Mouse (Mus musculus): ENCODE data around the gene Tnxb. TPM values are rescaled to one million over a fixed set of nuclear protein-coding genes. Genes with fewer than 3 reads are reported as not detected.
A peak's percentile ranks its signal among the peaks of the same experiment; 100 is the strongest.

Gene Tnxb
- polyA plus RNA-seq, 1 experiment = 34.1 TPM

DNA sequence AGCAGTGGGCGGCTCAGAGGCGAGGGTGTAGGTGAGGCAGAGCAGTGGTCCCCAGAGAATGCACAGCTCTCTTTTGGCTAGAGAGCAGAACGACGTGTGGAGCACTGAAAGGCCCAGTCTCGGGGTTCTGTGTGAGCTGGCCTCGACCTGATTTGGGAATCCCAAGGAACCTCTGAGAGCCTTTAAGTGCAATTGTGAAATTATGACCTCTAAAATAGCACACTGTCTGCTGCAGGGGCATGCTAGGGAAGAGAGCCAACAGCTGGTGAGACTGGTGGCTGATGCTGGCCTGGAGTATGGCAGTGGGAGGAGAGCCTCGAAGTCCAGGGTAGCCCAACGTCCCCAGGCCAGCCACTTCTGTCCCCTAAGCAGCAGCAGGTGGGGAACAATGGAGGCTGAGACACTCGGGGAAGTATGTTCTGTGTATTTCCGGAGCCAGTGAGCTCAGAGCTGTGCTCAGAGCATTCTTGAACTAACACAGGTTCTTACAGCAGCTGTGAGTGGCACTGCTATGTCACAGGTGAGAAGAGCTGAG lies 13.4 kb downstream of the Tnxb start:
- TF ChIP-seq POLR2A (IDR thresholded peaks at IDR 0.05; ENCODE audit: low read depth, low read length) (no peak), CTCF (IDR thresholded peaks at IDR 0.05; ENCODE audit: extremely low read depth, insufficient read depth, insufficient read length, insufficient replicate concordance) (no peak)
- Histone ChIP-seq H3K27me3 (ENCODE audit: control insufficient read depth, insufficient read depth, low read length) (no peaks in the 10 kb centered on the region; the same call in 1 of the 2 replicates), H3K4me3 (ENCODE audit: extremely low read depth, insufficient read depth, insufficient read length) (no peak overlapping the region), H3K36me3 (ENCODE audit: control insufficient read depth, insufficient read depth, low read length) (no peaks in the 10 kb centered on the region), H3K4me1 (ENCODE audit: control insufficient read depth, insufficient read depth, insufficient read length) (peaks cover 4% of the 10 kb centered on the region; the same call in 1 of the 2 replicates), H3K27ac (ENCODE audit: insufficient read depth, low read length) (0 out of 2 replicates have a peak overlapping the region, but pooled peaks have one; percentile 15)
- DNase-seq (ENCODE audit: low read depth in 1 of 2, low spot score in 2 of 2) = no peak
- WGBS = 46% methylated on average over 10 of the region's 10 CpGs

DNA sequence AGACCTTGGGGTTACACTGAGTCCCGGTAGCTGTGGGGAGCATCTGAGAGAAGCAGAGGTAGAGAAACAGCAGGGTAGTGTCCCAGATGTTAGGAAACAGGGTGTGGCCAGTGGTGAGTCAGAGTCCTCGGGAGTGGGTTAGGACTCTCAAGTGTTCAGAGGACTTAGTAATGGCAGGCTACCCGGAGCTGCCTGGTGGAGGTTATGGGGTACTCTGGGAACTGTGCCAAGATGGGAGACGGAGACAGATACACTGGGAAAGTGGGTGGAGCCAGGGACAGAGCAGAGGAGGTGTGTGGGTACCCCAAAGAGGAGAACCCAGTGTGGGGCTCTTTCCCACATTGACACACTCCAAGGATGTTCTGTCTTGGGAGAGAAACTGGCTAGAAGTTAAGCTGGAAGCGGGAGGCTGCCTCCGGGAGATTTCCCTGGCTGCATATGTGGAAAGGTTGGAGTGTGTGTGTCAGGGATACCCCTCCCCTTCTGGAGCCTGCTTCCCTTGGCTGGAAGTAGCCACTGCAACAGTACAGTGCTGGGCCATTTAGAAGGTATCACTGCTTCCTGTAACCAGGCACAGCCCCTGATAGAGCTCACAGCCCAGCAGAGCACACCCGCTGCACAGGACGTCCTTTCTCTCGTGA lies 14.0 kb downstream of the Tnxb start:
- Histone ChIP-seq H3K27ac (ENCODE audit: insufficient read depth, low read length) (0 out of 2 replicates have a peak overlapping the region, but pooled peaks have one; percentile 15), H3K36me3 (ENCODE audit: control insufficient read depth, insufficient read depth, low read length) (no peaks in the 10 kb centered on the region), H3K4me3 (ENCODE audit: extremely low read depth, insufficient read depth, insufficient read length) (no peak overlapping the region), H3K4me1 (ENCODE audit: control insufficient read depth, insufficient read depth, insufficient read length) (peaks cover 4% of the 10 kb centered on the region; the same call in 1 of the 2 replicates), H3K27me3 (ENCODE audit: control insufficient read depth, insufficient read depth, low read length) (no peaks in the 10 kb centered on the region; the same call in 1 of the 2 replicates)
- WGBS = 69% methylated on average over 9 of the region's 9 CpGs
- no peak for TF ChIP-seq CTCF (IDR thresholded peaks at IDR 0.05; ENCODE audit: extremely low read depth, insufficient read depth, insufficient read length, insufficient replicate concordance)
- TF ChIP-seq POLR2A (IDR thresholded peaks at IDR 0.05; ENCODE audit: low read depth, low read length) = no peak
- no peak for DNase-seq (ENCODE audit: low read depth in 1 of 2, low spot score in 2 of 2)

DNA sequence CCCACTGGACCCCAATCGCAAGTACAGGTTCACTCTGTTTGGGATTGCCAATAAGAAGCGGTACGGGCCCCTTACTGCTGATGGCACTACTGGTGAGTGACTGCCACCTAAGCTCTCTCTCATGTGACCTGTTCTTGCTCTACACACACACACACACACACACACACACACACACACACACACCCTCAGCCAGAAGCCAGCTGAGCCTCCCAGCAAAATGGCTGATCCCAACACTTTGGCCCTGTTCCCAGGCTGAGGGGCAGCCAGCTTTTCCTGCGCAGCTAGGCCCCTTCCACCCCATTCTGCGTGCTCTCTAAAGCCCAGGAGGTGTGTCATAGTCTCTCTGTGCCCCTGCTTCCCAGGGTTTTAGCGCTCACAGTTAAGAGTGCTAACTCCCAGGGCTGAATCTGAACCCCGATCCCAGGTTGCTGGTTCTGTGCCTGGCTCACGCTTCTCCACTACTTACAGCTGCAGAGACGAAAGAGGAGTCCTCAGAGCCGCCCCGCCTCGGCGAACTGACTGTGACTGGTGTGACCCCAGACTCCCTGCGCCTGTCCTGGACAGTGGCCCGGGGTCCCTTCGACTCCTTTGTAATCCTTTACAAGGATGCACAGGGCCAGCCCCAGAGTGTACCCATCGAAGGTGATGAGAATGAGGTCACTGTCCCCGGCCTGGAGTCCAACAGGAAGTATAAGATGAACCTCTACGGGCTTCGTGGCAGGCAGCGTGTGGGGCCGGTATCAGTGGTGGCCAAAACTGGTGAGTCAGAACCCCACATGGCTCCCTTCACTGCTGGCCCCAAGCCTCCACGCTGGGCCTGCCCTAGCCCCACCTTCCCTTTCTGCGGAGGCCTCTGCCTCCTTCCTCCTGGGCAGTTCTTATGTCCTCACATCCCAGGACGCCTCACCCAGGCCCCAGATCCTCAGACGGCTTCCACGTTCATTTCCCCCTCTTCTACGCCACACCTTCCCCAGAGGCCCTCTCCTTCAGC lies 15.1 kb downstream of the Tnxb start:
- DNase-seq (ENCODE audit: low read depth in 1 of 2, low spot score in 2 of 2) = no peak
- Histone ChIP-seq H3K36me3 (ENCODE audit: control insufficient read depth, insufficient read depth, low read length) (no peaks in the 10 kb centered on the region), H3K27me3 (ENCODE audit: control insufficient read depth, insufficient read depth, low read length) (no peaks in the 10 kb centered on the region), H3K4me3 (ENCODE audit: extremely low read depth, insufficient read depth, insufficient read length) (no peak overlapping the region), H3K4me1 (ENCODE audit: control insufficient read depth, insufficient read depth, insufficient read length) (peaks cover 4% of the 10 kb centered on the region; the same call in 1 of the 2 replicates), H3K27ac (ENCODE audit: insufficient read depth, low read length) (no peak overlapping the region)
- no peak for TF ChIP-seq CTCF (IDR thresholded peaks at IDR 0.05; ENCODE audit: extremely low read depth, insufficient read depth, insufficient read length, insufficient replicate concordance)
- no peak for TF ChIP-seq POLR2A (IDR thresholded peaks at IDR 0.05; ENCODE audit: low read depth, low read length)
- 62% methylated on average over 28 of the region's 28 CpGs for WGBS

DNA sequence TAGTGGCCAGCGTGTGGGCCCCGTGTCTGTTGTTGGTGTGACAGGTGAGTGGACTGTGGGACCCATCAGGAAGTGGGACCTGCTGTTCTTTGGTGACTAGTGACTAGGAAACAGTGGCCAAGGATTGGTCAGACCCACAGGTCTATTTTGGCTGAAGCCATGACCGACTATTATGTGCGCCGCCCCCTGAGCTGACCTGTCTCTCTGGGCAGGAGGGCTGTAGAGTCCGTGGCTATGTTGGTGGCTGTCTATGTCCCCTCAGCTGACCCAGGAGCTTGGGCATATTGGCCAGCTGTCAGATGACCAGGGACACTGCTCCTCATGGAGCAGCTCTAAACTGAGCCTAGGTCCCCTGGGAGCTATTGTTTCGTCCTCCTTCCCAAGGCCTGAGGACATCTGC lies 18.6 kb downstream of the Tnxb start:
- WGBS = 91% methylated on average over 7 of the region's 7 CpGs
- Histone ChIP-seq H3K36me3 (ENCODE audit: control insufficient read depth, insufficient read depth, low read length) (no peaks in the 10 kb centered on the region), H3K27ac (ENCODE audit: insufficient read depth, low read length) (no peak overlapping the region), H3K4me3 (ENCODE audit: extremely low read depth, insufficient read depth, insufficient read length) (no peak overlapping the region), H3K4me1 (ENCODE audit: control insufficient read depth, insufficient read depth, insufficient read length) (peaks cover 1% of the 10 kb centered on the region; the same call in 1 of the 2 replicates), H3K27me3 (ENCODE audit: control insufficient read depth, insufficient read depth, low read length) (no peaks in the 10 kb centered on the region)
- no peak for DNase-seq (ENCODE audit: low read depth in 1 of 2, low spot score in 2 of 2)
- TF ChIP-seq POLR2A (IDR thresholded peaks at IDR 0.05; ENCODE audit: low read depth, low read length) = no peak
- no peak for TF ChIP-seq CTCF (IDR thresholded peaks at IDR 0.05; ENCODE audit: extremely low read depth, insufficient read depth, insufficient read length, insufficient replicate concordance)

DNA sequence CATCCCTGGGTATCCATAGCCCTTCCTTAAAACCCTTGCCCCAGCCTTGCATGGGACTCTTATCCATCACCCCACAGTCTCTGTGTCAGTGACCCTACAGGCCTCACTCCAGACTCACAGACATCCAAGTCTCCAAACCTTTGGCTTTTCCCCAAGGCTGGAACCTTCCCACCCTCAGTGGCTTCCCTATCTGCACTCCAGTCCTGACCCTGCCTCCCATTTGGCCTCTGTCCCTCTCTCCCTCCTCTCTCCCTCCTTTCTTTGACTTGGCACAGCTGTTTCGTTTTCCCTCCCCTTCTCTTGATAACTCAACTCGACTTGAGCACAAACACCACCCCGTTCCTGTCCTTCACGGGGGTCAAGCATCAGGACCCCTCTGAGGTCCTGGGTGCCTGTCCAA lies 20.1 kb downstream of the Tnxb start:
- no peak overlapping the region for H3K27ac ChIP-seq (ENCODE audit: insufficient read depth, low read length)
- H3K4me3 ChIP-seq (ENCODE audit: extremely low read depth, insufficient read depth, insufficient read length) = no peak overlapping the region
- H3K27me3 ChIP-seq (ENCODE audit: control insufficient read depth, insufficient read depth, low read length) = no peaks in the 10 kb centered on the region
- DNase-seq (ENCODE audit: low read depth in 1 of 2, low spot score in 2 of 2) = no peak
- TF ChIP-seq CTCF (IDR thresholded peaks at IDR 0.05; ENCODE audit: extremely low read depth, insufficient read depth, insufficient read length, insufficient replicate concordance) (no peak), POLR2A (IDR thresholded peaks at IDR 0.05; ENCODE audit: low read depth, low read length) (no peak)
- no peaks in the 10 kb centered on the region for H3K4me1 ChIP-seq (ENCODE audit: control insufficient read depth, insufficient read depth, insufficient read length)
- no peaks in the 10 kb centered on the region for H3K36me3 ChIP-seq (ENCODE audit: control insufficient read depth, insufficient read depth, low read length)
- WGBS = 67% methylated on average over 4 of the region's 4 CpGs

DNA sequence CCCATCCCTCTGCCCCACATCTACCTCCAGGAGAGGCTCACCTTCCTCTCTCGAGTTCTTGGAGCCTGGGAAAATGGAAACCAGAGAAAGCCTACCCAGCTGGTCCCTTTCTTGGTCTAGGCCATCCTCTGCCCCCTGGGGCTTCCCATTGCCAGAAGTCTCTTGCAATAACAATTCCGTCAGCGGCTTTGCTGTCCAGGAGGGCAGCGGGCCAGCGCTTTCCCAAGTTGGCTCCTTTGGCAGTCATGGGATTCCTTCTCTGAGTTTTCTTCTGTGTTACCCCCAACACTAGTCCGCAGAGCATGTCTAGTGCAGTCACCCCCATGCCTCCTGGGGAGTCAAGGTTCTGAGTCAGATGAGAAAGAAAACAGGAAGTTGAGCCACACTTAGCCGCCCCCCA lies 22.6 kb downstream of the Tnxb start:
- no peak for DNase-seq (ENCODE audit: low read depth in 1 of 2, low spot score in 2 of 2)
- H3K27me3 ChIP-seq (ENCODE audit: control insufficient read depth, insufficient read depth, low read length) = no peaks in the 10 kb centered on the region
- peak overlapping the region; percentile 35; the same call in 1 of the 2 replicates for H3K27ac ChIP-seq (ENCODE audit: insufficient read depth, low read length)
- no peaks in the 10 kb centered on the region for H3K36me3 ChIP-seq (ENCODE audit: control insufficient read depth, insufficient read depth, low read length)
- TF ChIP-seq CTCF (IDR thresholded peaks at IDR 0.05; ENCODE audit: extremely low read depth, insufficient read depth, insufficient read length, insufficient replicate concordance) = no peak
- no peak for TF ChIP-seq POLR2A (IDR thresholded peaks at IDR 0.05; ENCODE audit: low read depth, low read length)
- H3K4me3 ChIP-seq (ENCODE audit: extremely low read depth, insufficient read depth, insufficient read length) = no peak overlapping the region
- no peaks in the 10 kb centered on the region for H3K4me1 ChIP-seq (ENCODE audit: control insufficient read depth, insufficient read depth, insufficient read length)
- WGBS = 72% methylated on average over 7 of the region's 7 CpGs

Measured in spleen, adult 2 months (tissue).